Mouse (Mus musculus) megakaryocyte, embryonic 14.5 days (primary cell): Measurements from ENCODE around the gene Tmem59l.

Experiments
- FLI1 ChIP-seq: IDR thresholded peaks from 2 replicates; pipeline ENCODE4 v1.6.1; 2012; ENCODE audit warnings: low read length, inconsistent platforms, mixed read lengths
- GATA1 ChIP-seq: IDR thresholded peaks from 3 replicates; pipeline ENCODE4 v1.6.1; 2012; ENCODE audit warnings: mixed read lengths, low read length, inconsistent platforms, borderline replicate concordance

- TF ChIP-seq GATA1 (no peak), FLI1 (no peak)
These were observed 41.2 kb downstream of the Tmem59l start for GRCm38 (mm10) chr8:70445988-70446387.
